Mouse (Mus musculus) C3H10T1/2 (cell line): ENCODE data around the gene Angptl7. TPM values are rescaled to one million over a fixed set of nuclear protein-coding genes. Genes with fewer than 3 reads are reported as not detected.

ENCODE experiments used
- polyA plus RNA-seq, 2 experiments: library from polyadenylated mRNA; unstranded; fragments of >200 nt; fragmentation: generic; extraction: Trizol; gene quantifications; one replicate each; pipeline ENCODE4 v1.2.1; 2012; ENCODE audit warnings: missing spikeins in 2 of 2

The Angptl7 gene
- polyA plus RNA-seq = under 1 TPM in 1 of 2 experiments, not detected in 1; 0.92 TPM

GRCm38 (mm10) chr4:148500410-148500867 is at the start of gene Angptl7:
Angptl7 (minus strand) TSS chr4:148500460.

DNA sequence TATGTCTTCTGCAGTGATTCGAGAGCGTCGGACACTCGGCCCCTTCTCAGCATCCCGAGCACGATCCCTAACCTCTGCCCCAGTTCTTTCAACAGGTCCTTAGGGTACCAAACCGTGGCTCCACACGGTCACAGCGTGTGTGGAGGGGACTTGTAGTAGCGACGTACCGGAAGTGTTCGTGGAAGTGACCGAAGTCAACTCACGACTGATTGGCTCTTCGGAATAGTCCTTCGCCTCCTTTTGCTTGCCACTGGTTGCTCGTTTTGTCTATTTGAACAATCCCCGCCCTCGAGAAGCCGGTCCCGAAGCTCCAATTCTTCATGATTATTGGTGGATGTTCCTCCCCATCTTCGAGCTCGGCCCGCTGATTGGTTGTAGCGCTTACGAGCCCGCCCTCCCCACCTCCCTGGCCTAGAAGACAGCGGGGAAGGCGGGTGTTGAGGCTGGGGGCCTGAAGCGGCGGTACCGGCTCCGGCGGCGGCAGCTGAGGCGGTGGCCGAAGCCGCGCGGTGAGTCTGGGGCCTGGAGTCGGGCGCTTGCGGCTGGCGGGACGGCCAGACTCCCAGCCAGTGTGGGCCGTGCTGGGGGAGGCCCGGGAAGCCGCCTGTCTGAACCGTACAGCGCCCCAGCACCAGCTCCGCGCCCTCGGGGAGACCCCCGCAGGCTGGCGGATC is 51.9 kb downstream of the Angptl7 start, which contains the start of gene Mtor:
TSS of gene Mtor (plus strand) at position 433 of the 674 bp plus-strand sequence.

Other genes starting within 250 kb of the Angptl7 start
- gene Disp3, start 212.5 kb downstream of the Angptl7 start, polyA plus RNA-seq = under 1 TPM in 1 of 2 experiments, not detected in 1; under 0.01 TPM
- 10 to 100 TPM in 1 of 2 experiments, 1 to 10 TPM in 1; 8.4 to 19.1 TPM for gene Ubiad1, start 55.7 kb downstream of the Angptl7 start, polyA plus RNA-seq
- gene Mtor, start 51.8 kb downstream of the Angptl7 start, polyA plus RNA-seq = 10 to 100 TPM in 1 of 2 experiments, 1 to 10 TPM in 1; 10.0 to 12.8 TPM
- 10 to 100 TPM; 26.7 to 40.8 TPM for gene Exosc10, start 58.0 kb upstream of the Angptl7 start, polyA plus RNA-seq
- 100 to 1,000 TPM in 1 of 2 experiments, 10 to 100 TPM in 1; 54.4 to 285 TPM for gene Srm, start 91.0 kb upstream of the Angptl7 start, polyA plus RNA-seq
- under 1 TPM; 0.02 to 0.47 TPM for gene Masp2, start 102.1 kb upstream of the Angptl7 start, polyA plus RNA-seq
- gene Tardbp, start 126.6 kb upstream of the Angptl7 start, polyA plus RNA-seq = 10 to 100 TPM; 20.5 to 87.5 TPM
- gene Gm572, start 142.9 kb upstream of the Angptl7 start, polyA plus RNA-seq = not detected